Mouse (Mus musculus) midbrain, embryonic 15.5 days (tissue): ENCODE measurements around the gene Ccdc9b. TPM values are rescaled to one million over a fixed set of nuclear protein-coding genes. Genes with fewer than 3 reads are reported as not detected.

Source experiments
- ATAC-seq: fragments of 200-750 bp; cut with Nextera tagmentation; replicated peaks from 2 replicates; pipeline ENCODE4 v1.8.0; 2017; ENCODE audit warnings: moderate TSS enrichment
- H3K27ac ChIP-seq: fragments of 300-500 bp; sonication (generic); 2 replicates; pipeline ENCODE4 v1.5.1; 2015; ENCODE audit warnings: mild to moderate bottlenecking, inconsistent platforms
- H3K27me3 ChIP-seq: fragments of 300-500 bp; sonication (generic); replicated peaks from 2 replicates; pipeline ENCODE4 v1.6.1; 2015; ENCODE audit warnings: inconsistent platforms
- H3K36me3 ChIP-seq: fragments of 300-500 bp; sonication (generic); replicated peaks from 2 replicates; pipeline ENCODE4 v1.6.1; 2015; ENCODE audit warnings: inconsistent platforms
- H3K4me1 ChIP-seq: fragments of 300-500 bp; sonication (generic); 2 replicates; pipeline ENCODE4 v1.6.1; 2015; ENCODE audit warnings: inconsistent platforms
- H3K4me2 ChIP-seq: fragments of 300-500 bp; sonication (generic); 2 replicates; pipeline ENCODE4 v1.6.1; 2015; ENCODE audit warnings: inconsistent platforms, mild to moderate bottlenecking, moderate library complexity
- H3K4me3 ChIP-seq: fragments of 300-500 bp; sonication (generic); 2 replicates; pipeline ENCODE4 v1.5.1; 2015; ENCODE audit warnings: mild to moderate bottlenecking, inconsistent platforms
- H3K9ac ChIP-seq: fragments of 300-500 bp; sonication (generic); 2 replicates; pipeline ENCODE4 v1.6.1; 2015; ENCODE audit warnings: mild to moderate bottlenecking, inconsistent platforms
- H3K9me3 ChIP-seq: fragments of 300-500 bp; sonication (generic); 2 replicates; pipeline ENCODE4 v1.6.1; 2016; ENCODE audit warnings: inconsistent platforms
- WGBS: fragments of 180-500 bp; shearing (Covaris S2); methylation state at CpG from one replicate; pipeline ENCODE4 v1.1.7; 2015; ENCODE audit warnings: mixed read lengths; 5-methylcytosine and 5-hydroxymethylcytosine counted together
- polyA plus RNA-seq: library from polyadenylated mRNA; unstranded; fragments of >200 nt; fragmentation: Nextera tagmentation; extraction: Ambion mirVana; gene quantifications from 2 replicates; pipeline ENCODE4 v1.2.1, GENCODE M21; 2015

Gene Ccdc9b
- polyA plus RNA-seq, 1 experiment from 2014 or later = 2.1 TPM

- Histone ChIP-seq H3K36me3 (no peaks in the 10 kb centered on the region), H3K27ac (no peak overlapping the region), H3K27me3 (no peaks in the 10 kb centered on the region; the same call in 1 of the 2 replicates), H3K4me2 (no peak overlapping the region), H3K4me1 (peaks cover 6% of the 10 kb centered on the region), H3K9ac (no peak overlapping the region), H3K4me3 (no peak overlapping the region), H3K9me3 (no peaks in the 10 kb centered on the region)
- WGBS = 78% methylated on average over 4 of the region's 4 CpGs
- no peak for ATAC-seq
Measured at GRCm38 (mm10) chr2:118756103-118756502, 6.4 kb downstream of the Ccdc9b start.

- ATAC-seq = no peak
- Histone ChIP-seq H3K9me3 (no peaks in the 10 kb centered on the region), H3K27me3 (no peaks in the 10 kb centered on the region; the same call in 1 of the 2 replicates), H3K4me1 (peaks cover 3% of the 10 kb centered on the region; the same call in 1 of the 2 replicates), H3K9ac (no peak overlapping the region), H3K4me2 (no peak overlapping the region), H3K4me3 (no peak overlapping the region), H3K27ac (no peak overlapping the region), H3K36me3 (no peaks in the 10 kb centered on the region)
- 88% methylated on average over 6 of the region's 6 CpGs for WGBS
Measured at GRCm38 (mm10) chr2:118755407-118755806, 7.1 kb downstream of the Ccdc9b start.

- no peaks in the 10 kb centered on the region for H3K36me3 ChIP-seq
- ATAC-seq = no peak
- peaks cover 13% of the 10 kb centered on the region for H3K4me1 ChIP-seq
- no peak overlapping the region for H3K9ac ChIP-seq
- H3K4me2 ChIP-seq = no peak overlapping the region
- WGBS = 91% methylated on average over 5 of the region's 5 CpGs
- no peak overlapping the region for H3K27ac ChIP-seq
- H3K4me3 ChIP-seq = no peak overlapping the region
- H3K9me3 ChIP-seq = no peaks in the 10 kb centered on the region
- no peaks in the 10 kb centered on the region; the same call in 1 of the 2 replicates for H3K27me3 ChIP-seq
Measured at GRCm38 (mm10) chr2:118754143-118754542, 8.3 kb downstream of the Ccdc9b start.

- no peaks in the 10 kb centered on the region for H3K27me3 ChIP-seq
- H3K36me3 ChIP-seq = no peaks in the 10 kb centered on the region
- H3K9ac ChIP-seq = no peak overlapping the region
- no peak overlapping the region for H3K4me3 ChIP-seq
- peaks cover 26% of the 10 kb centered on the region for H3K4me1 ChIP-seq
- no peak overlapping the region for H3K27ac ChIP-seq
- no peaks in the 10 kb centered on the region for H3K9me3 ChIP-seq
- 83% methylated on average over 4 of the region's 4 CpGs for WGBS
- no peak for ATAC-seq
- H3K4me2 ChIP-seq = no peak overlapping the region
Measured at GRCm38 (mm10) chr2:118752792-118753108, 9.7 kb downstream of the Ccdc9b start.

- no peak for ATAC-seq
- H3K9me3 ChIP-seq = no peaks in the 10 kb centered on the region
- H3K36me3 ChIP-seq = no peaks in the 10 kb centered on the region
- H3K27me3 ChIP-seq = no peaks in the 10 kb centered on the region
- H3K4me1 ChIP-seq = peaks cover 32% of the 10 kb centered on the region
- H3K4me2 ChIP-seq = no peak overlapping the region
- H3K27ac ChIP-seq = no peak overlapping the region
- H3K4me3 ChIP-seq = no peak overlapping the region
- WGBS = 64% methylated on average over 16 of the region's 16 CpGs
- H3K9ac ChIP-seq = no peak overlapping the region
Measured at GRCm38 (mm10) chr2:118751896-118752791, 10.3 kb downstream of the Ccdc9b start.

GRCm38 (mm10) chr2:118750476-118750875 lies 12.0 kb downstream of the Ccdc9b start:
- 78% methylated on average over 8 of the region's 8 CpGs for WGBS
- H3K36me3 ChIP-seq = no peaks in the 10 kb centered on the region
- H3K4me2 ChIP-seq = no peak overlapping the region
- H3K4me3 ChIP-seq = no peak overlapping the region
- H3K9ac ChIP-seq = no peak overlapping the region
- peaks cover 39% of the 10 kb centered on the region for H3K4me1 ChIP-seq
- no peaks in the 10 kb centered on the region for H3K27me3 ChIP-seq
- no peak overlapping the region for H3K27ac ChIP-seq
- ATAC-seq = no peak
- H3K9me3 ChIP-seq = no peaks in the 10 kb centered on the region

- Histone ChIP-seq H3K27me3 (no peaks in the 10 kb centered on the region), H3K27ac (no peak overlapping the region), H3K9ac (0 out of 2 replicates have a peak overlapping the region, but pooled peaks have one; percentile 0), H3K4me2 (peak overlapping the region; percentile 13), H3K4me1 (peaks cover 48% of the 10 kb centered on the region), H3K36me3 (no peaks in the 10 kb centered on the region), H3K4me3 (no peak overlapping the region), H3K9me3 (no peaks in the 10 kb centered on the region)
- 15% methylated on average over 10 of the region's 10 CpGs for WGBS
- ATAC-seq = no peak
Measured at GRCm38 (mm10) chr2:118749341-118749884, 13.0 kb downstream of the Ccdc9b start.

GRCm38 (mm10) chr2:118747301-118747960 lies 15.0 kb downstream of the Ccdc9b start:
- ATAC-seq = no peak
- H3K27ac ChIP-seq = no peak overlapping the region; the same call in 1 of the 2 replicates
- no peaks in the 10 kb centered on the region for H3K9me3 ChIP-seq
- H3K4me1 ChIP-seq = peaks cover 52% of the 10 kb centered on the region
- no peak overlapping the region for H3K9ac ChIP-seq
- H3K36me3 ChIP-seq = no peaks in the 10 kb centered on the region
- peak overlapping the region; percentile 77 for H3K4me2 ChIP-seq
- peaks cover 8% of the 10 kb centered on the region; the same call in 1 of the 2 replicates for H3K27me3 ChIP-seq
- WGBS = 37% methylated on average over 10 of the region's 10 CpGs
- H3K4me3 ChIP-seq = peak overlapping the region; percentile 94

GRCm38 (mm10) chr2:118745915-118746901 lies 16.3 kb downstream of the Ccdc9b start:
- peak; percentile 55 for ATAC-seq
- Histone ChIP-seq H3K4me2 (peak overlapping the region; percentile 77), H3K9ac (peak overlapping the region; percentile 91), H3K27me3 (peaks cover 8% of the 10 kb centered on the region; the same call in 1 of the 2 replicates), H3K4me1 (peaks cover 52% of the 10 kb centered on the region), H3K4me3 (peak overlapping the region; percentile 94), H3K9me3 (no peaks in the 10 kb centered on the region), H3K27ac (peak overlapping the region; percentile 78), H3K36me3 (no peaks in the 10 kb centered on the region)
- under 1% methylated on average over 100 of the region's 113 CpGs for WGBS

GRCm38 (mm10) chr2:118745232-118745884 lies 17.1 kb downstream of the Ccdc9b start, which contains the start of gene Inafm2:
Inafm2 (plus strand) TSS chr2:118745758.
- peak; percentile 91 for ATAC-seq
- Histone ChIP-seq H3K4me1 (peaks cover 51% of the 10 kb centered on the region), H3K9me3 (no peaks in the 10 kb centered on the region), H3K27me3 (peaks cover 8% of the 10 kb centered on the region; the same call in 1 of the 2 replicates), H3K4me3 (peak within 1 kb of the TSS; percentile 94), H3K9ac (peak within 1 kb of the TSS; percentile 91), H3K4me2 (peak within 1 kb of the TSS; percentile 77), H3K36me3 (no peaks in the 10 kb centered on the region), H3K27ac (peak within 1 kb of the TSS; percentile 78)
- under 1% methylated on average over 38 of the region's 57 CpGs for WGBS

GRCm38 (mm10) chr2:118744621-118745020 lies 17.8 kb downstream of the Ccdc9b start:
- Histone ChIP-seq H3K9ac (no peak overlapping the region), H3K4me1 (peaks cover 44% of the 10 kb centered on the region), H3K4me2 (peak overlapping the region; percentile 77), H3K27me3 (peaks cover 8% of the 10 kb centered on the region; the same call in 1 of the 2 replicates), H3K36me3 (no peaks in the 10 kb centered on the region), H3K9me3 (no peaks in the 10 kb centered on the region), H3K27ac (no peak overlapping the region), H3K4me3 (peak overlapping the region; percentile 94)
- ATAC-seq = no peak
- 11% methylated on average over 7 of the region's 7 CpGs for WGBS
